Mouse (Mus musculus): ENCODE results near the gene Hecw2. TPM values are rescaled to one million over a fixed set of nuclear protein-coding genes. Genes with fewer than 3 reads are reported as not detected.

The Hecw2 gene
- polyA plus RNA-seq, 2 experiments, result 2.2 to 2.8 TPM

DNA sequence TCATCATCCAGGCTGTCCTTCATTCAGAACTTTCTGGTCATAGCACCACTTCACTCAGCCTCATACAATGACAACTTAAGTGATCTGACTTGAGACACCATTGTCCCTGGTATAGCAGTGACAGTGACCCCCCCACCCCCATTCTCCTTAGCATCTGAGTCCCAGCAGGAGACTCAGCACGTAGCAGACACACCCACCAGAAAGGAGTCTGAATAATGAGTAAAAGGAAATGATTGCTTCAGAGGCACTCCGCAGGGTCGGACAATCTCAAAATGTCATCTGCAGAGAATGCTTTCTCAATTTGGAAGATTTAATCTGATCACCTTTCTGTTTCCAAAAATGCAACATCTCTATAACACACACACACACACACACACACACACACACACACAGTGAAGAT lies 253.4 kb downstream of the Hecw2 start:
- no peaks in the 10 kb centered on the region for H3K9me3 ChIP-seq (ENCODE audit: control insufficient read depth, low read length)
- no peak for DNase-seq (ENCODE audit: low spot score)
- no peaks in the 10 kb centered on the region for H3K27me3 ChIP-seq (ENCODE audit: control insufficient read depth, insufficient read depth, low read length)
- no peaks in the 10 kb centered on the region for H3K36me3 ChIP-seq (ENCODE audit: control insufficient read depth, insufficient read depth, low read length)
- no peak overlapping the region for H3K4me2 ChIP-seq (replicated peaks; ENCODE audit: low read depth, low read length, severe bottlenecking)
- H3K4me3 ChIP-seq (replicated peaks; ENCODE audit: low read length), result no peak overlapping the region
- H3K27ac ChIP-seq (replicated peaks; ENCODE audit: low read depth, low read length), result no peak overlapping the region
- no peak overlapping the region for H3K9ac ChIP-seq (ENCODE audit: low read depth, low read length, severe bottlenecking)
- no peak for ATAC-seq (ENCODE audit: low FRiP score, low read depth)
- WGBS, result 62% methylated on average over 3 of the region's 3 CpGs
- TF ChIP-seq POLR2A (IDR thresholded peaks at IDR 0.05; ENCODE audit: borderline replicate concordance, extremely low read depth, insufficient read depth, insufficient read length), result no peak
- H3K4me1 ChIP-seq (ENCODE audit: control insufficient read depth, insufficient read depth, low read length), result peaks cover 6% of the 10 kb centered on the region; the same call in 1 of the 2 replicates

- no peak overlapping the region for H3K4me3 ChIP-seq (replicated peaks; ENCODE audit: low read length)
- no peaks in the 10 kb centered on the region for H3K9me3 ChIP-seq (ENCODE audit: control insufficient read depth, low read length)
- H3K9ac ChIP-seq (ENCODE audit: low read depth, low read length, severe bottlenecking), result no peak overlapping the region
- no peak overlapping the region for H3K27ac ChIP-seq (replicated peaks; ENCODE audit: low read depth, low read length)
- 6% methylated on average over 13 of the region's 13 CpGs for WGBS
- H3K4me2 ChIP-seq (replicated peaks; ENCODE audit: low read depth, low read length, severe bottlenecking), result peak overlapping the region; percentile 13; the same call in 1 of the 2 replicates
- no peak for TF ChIP-seq POLR2A (IDR thresholded peaks at IDR 0.05; ENCODE audit: borderline replicate concordance, extremely low read depth, insufficient read depth, insufficient read length)
- no peaks in the 10 kb centered on the region for H3K27me3 ChIP-seq (ENCODE audit: control insufficient read depth, insufficient read depth, low read length)
- H3K4me1 ChIP-seq (ENCODE audit: control insufficient read depth, insufficient read depth, low read length), result peaks cover 6% of the 10 kb centered on the region; the same call in 1 of the 2 replicates
- ATAC-seq (ENCODE audit: low FRiP score, low read depth) (no peak), DNase-seq (ENCODE audit: low spot score) (no peak)
- no peaks in the 10 kb centered on the region for H3K36me3 ChIP-seq (ENCODE audit: control insufficient read depth, insufficient read depth, low read length)
Measured at GRCm38 (mm10) chr1:53940268-53941017, 254.5 kb downstream of the Hecw2 start.

- 63% methylated on average over 4 of the region's 4 CpGs for WGBS
- no peaks in the 10 kb centered on the region for H3K36me3 ChIP-seq (ENCODE audit: control insufficient read depth, insufficient read depth, low read length)
- H3K4me1 ChIP-seq (ENCODE audit: control insufficient read depth, insufficient read depth, low read length), result peaks cover 6% of the 10 kb centered on the region; the same call in 1 of the 2 replicates
- no peaks in the 10 kb centered on the region for H3K9me3 ChIP-seq (ENCODE audit: control insufficient read depth, low read length)
- H3K27ac ChIP-seq (replicated peaks; ENCODE audit: low read depth, low read length), result no peak overlapping the region
- no peaks in the 10 kb centered on the region for H3K27me3 ChIP-seq (ENCODE audit: control insufficient read depth, insufficient read depth, low read length)
- no peak for TF ChIP-seq POLR2A (IDR thresholded peaks at IDR 0.05; ENCODE audit: borderline replicate concordance, extremely low read depth, insufficient read depth, insufficient read length)
- no peak overlapping the region for H3K4me2 ChIP-seq (replicated peaks; ENCODE audit: low read depth, low read length, severe bottlenecking)
- H3K9ac ChIP-seq (ENCODE audit: low read depth, low read length, severe bottlenecking), result no peak overlapping the region
- ATAC-seq (ENCODE audit: low FRiP score, low read depth), result no peak
- H3K4me3 ChIP-seq (replicated peaks; ENCODE audit: low read length), result no peak overlapping the region
- DNase-seq (ENCODE audit: low spot score), result no peak
Measured at GRCm38 (mm10) chr1:53939291-53939690, 255.7 kb downstream of the Hecw2 start.

- Histone ChIP-seq H3K27ac (replicated peaks; ENCODE audit: low read depth, low read length) (no peak overlapping the region), H3K27me3 (ENCODE audit: control insufficient read depth, insufficient read depth, low read length) (no peaks in the 10 kb centered on the region), H3K4me3 (replicated peaks; ENCODE audit: low read length) (no peak overlapping the region), H3K4me2 (replicated peaks; ENCODE audit: low read depth, low read length, severe bottlenecking) (no peak overlapping the region), H3K36me3 (ENCODE audit: control insufficient read depth, insufficient read depth, low read length) (no peaks in the 10 kb centered on the region), H3K9ac (ENCODE audit: low read depth, low read length, severe bottlenecking) (no peak overlapping the region), H3K9me3 (ENCODE audit: control insufficient read depth, low read length) (no peaks in the 10 kb centered on the region), H3K4me1 (ENCODE audit: control insufficient read depth, insufficient read depth, low read length) (no peaks in the 10 kb centered on the region)
- DNase-seq (ENCODE audit: low spot score), result no peak
- WGBS, result 51% methylated on average over 2 of the region's 2 CpGs
- ATAC-seq (ENCODE audit: low FRiP score, low read depth), result no peak
- no peak for TF ChIP-seq POLR2A (IDR thresholded peaks at IDR 0.05; ENCODE audit: borderline replicate concordance, extremely low read depth, insufficient read depth, insufficient read length)
Measured at GRCm38 (mm10) chr1:53933308-53933707, 261.7 kb downstream of the Hecw2 start.

- Histone ChIP-seq H3K9ac (ENCODE audit: low read depth, low read length, severe bottlenecking) (no peak overlapping the region), H3K4me1 (ENCODE audit: control insufficient read depth, insufficient read depth, low read length) (no peaks in the 10 kb centered on the region), H3K27me3 (ENCODE audit: control insufficient read depth, insufficient read depth, low read length) (no peaks in the 10 kb centered on the region), H3K4me2 (replicated peaks; ENCODE audit: low read depth, low read length, severe bottlenecking) (no peak overlapping the region), H3K27ac (replicated peaks; ENCODE audit: low read depth, low read length) (no peak overlapping the region), H3K36me3 (ENCODE audit: control insufficient read depth, insufficient read depth, low read length) (no peaks in the 10 kb centered on the region), H3K4me3 (replicated peaks; ENCODE audit: low read length) (no peak overlapping the region), H3K9me3 (ENCODE audit: control insufficient read depth, low read length) (no peaks in the 10 kb centered on the region)
- DNase-seq (ENCODE audit: low spot score) (no peak), ATAC-seq (ENCODE audit: low FRiP score, low read depth) (no peak)
- TF ChIP-seq POLR2A (IDR thresholded peaks at IDR 0.05; ENCODE audit: borderline replicate concordance, extremely low read depth, insufficient read depth, insufficient read length), result no peak
- 61% methylated on average over 3 of the region's 3 CpGs for WGBS
Measured at GRCm38 (mm10) chr1:53931314-53931713, 263.7 kb downstream of the Hecw2 start.

All from limb, embryonic 14.5 days (tissue).